Mouse (Mus musculus) regulatory T cell (primary cell): ENCODE data around the gene Isg20l2.
"Not testable (repeated sequence)": the region's sequence is repeated elsewhere in the genome, so short reads cannot be mapped to it uniquely, and the experiment has no call there.

Experiments
- in situ Hi-C: fragments of 300-600 bp; cut with MboI, MseI; formaldehyde crosslinking; loops from one replicate; pipeline ENCODE4 v1.15.1; 2025; ENCODE audit warnings: high pct_unique_total_duplicates

Isg20l2 gene

GRCm38 (mm10) chr3:87930078-87930795, at the start of gene Isg20l2, which contains the start of gene Rrnad1:
TSS of gene Isg20l2 (plus strand) at chr3:87930314.
TSS of gene Rrnad1 (minus strand) at chr3:87930717.
- in situ Hi-C loops, result no loop called here

DNA sequence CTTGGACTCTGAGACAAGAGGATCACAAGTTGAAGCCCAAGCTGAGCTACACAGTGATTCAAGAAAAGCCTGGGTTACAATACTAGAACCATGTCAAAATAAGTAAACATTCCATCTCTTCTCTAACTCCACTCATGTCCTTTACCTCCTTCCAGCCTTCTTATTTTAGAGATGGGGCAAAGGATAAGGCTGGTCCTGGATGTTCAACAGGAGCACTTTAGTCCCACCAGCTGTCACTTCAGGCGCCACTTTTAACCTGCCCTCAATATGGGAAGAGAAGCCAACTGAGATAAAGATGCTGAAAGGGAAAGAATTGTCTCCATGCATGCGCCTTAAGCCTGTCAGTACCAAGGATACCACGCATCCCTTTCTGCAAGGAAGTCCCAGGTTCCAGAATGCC, 45.8 kb upstream of the Isg20l2 start:
- in situ Hi-C loops, result no loop called here

- in situ Hi-C loops, result no loop called here
Observed at GRCm38 (mm10) chr3:87884708-87885251, 45.3 kb upstream of the Isg20l2 start.

DNA sequence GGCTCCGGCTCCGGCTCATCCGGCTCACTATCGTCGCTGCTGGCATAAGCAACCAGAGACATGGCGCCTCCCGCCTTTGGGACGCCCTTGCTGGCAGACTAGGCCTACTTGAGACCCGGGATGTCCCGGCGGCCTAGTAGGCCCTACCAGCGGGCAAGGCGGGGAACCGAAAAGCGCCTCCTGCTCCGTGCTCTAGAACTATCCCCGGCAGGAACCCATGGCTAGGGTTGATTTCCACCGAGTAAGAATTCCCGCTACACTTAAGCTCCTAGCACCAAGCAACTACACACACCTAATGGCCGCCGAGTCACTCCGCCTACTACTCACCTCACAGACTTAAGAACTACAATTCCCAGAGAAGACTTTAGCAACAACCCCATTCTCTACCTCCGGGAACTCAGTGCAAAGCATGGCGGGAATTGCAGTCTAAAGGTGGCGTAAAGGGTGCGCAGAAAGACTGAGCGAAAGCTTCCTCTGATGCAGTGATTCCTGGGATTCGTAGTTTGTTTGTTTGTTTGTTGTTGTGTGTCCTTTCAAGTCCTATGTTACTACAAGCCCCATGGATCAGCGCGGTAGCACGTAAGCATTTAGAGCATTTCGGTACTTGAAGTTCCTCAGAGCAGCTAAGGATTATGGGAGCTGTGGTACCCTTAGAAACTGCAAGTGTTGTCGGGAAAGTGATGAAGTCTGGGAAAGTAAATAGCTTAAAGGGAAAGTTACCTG, 44.7 kb upstream of the Isg20l2 start, which contains the start of gene Prcc:
TSS of gene Prcc (minus strand) at position 328 of the 723 bp plus-strand sequence.
- in situ Hi-C loops, result no loop called here

DNA sequence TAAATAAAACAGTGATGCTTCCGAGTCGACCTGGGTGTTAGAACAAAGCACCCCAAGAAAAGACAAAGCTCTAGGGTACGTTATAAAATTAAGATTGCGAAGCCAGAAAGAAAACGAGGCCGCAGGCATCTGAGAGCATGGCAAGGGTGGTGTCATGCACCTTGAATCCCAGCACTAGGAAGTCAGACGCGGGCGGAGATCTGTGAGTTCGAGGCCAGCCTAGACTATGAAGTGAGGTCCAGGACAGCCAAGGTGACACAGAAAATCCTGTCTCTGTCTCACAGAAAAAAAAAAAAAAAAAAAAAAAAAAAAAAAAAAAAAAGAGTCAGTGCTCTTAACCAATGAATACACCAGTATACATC, 44.1 kb upstream of the Isg20l2 start:
- in situ Hi-C loops, result no loop called here

- in situ Hi-C loops, result no loop called here
Observed at GRCm38 (mm10) chr3:87886416-87886815, 43.7 kb upstream of the Isg20l2 start.

GRCm38 (mm10) chr3:87887400-87887799, 42.7 kb upstream of the Isg20l2 start:
- in situ Hi-C loops, result not testable (repeated sequence)

- in situ Hi-C loops, result no loop called here
Observed at GRCm38 (mm10) chr3:87891481-87891880, 38.6 kb upstream of the Isg20l2 start.

GRCm38 (mm10) chr3:87893367-87893905, 36.7 kb upstream of the Isg20l2 start:
- in situ Hi-C loops, result no loop called here

DNA sequence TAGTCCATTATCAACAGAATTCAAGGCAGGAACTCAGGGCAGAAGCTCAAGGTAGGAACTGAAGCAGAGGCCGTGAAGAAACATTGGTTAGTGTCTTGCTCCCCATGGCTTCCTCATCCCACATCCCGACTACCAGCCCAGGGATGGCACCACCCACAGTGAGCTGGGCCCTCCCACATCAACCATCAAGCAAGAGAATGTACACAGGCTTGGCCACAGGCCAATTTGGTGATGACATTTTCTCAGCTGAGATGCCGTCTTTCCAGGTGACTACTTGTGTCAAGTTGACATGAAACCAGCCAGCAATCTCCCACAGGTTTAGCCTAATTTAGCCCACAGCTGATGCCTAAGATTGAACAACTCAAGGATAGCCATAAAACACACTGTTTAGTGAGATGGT, 30.8 kb upstream of the Isg20l2 start:
- in situ Hi-C loops, result no loop called here

DNA sequence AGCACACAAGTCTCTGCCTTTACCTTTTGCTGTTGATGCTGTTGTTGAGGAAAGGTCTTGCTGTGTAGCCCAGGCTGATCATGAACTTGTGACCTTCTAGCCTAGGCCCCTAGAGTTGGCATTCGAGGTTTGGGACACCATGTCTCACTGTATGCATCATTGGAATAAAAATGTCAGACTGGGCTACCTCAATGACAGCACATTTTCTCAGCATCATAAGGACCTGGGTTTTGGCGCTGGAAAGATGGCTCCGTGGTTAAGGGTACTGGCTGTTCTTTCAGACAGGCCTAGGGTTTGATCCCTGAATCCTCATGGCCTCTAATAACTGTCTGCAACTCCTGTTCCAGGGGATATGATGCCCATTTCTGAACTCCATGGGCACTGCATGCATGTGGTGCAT, 30.3 kb upstream of the Isg20l2 start:
- in situ Hi-C loops, result no loop called here

GRCm38 (mm10) chr3:87901036-87901624, 29.0 kb upstream of the Isg20l2 start:
- in situ Hi-C loops, result no loop called here

GRCm38 (mm10) chr3:87901959-87902358, 28.2 kb upstream of the Isg20l2 start:
- in situ Hi-C loops, result not testable (repeated sequence)

DNA sequence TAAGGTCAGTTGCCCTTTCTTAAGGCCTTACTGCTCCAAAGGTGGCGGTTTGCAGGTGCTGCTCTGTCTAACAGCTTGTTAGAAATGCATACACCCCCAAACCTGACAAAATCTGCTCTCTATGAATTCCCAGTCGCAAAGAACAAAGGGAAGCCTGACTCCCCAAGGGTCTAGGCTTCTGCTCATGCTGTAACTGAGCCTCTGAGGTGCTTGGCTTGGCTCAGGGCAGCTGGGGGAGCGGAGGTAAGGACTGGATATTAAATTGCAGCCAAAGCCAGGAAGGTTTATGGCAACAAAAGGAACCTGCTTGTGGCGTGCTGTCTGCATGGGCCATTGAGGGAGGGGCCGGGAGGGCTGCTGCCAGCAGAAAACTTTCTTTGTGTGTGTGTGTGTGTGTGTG, 26.3 kb upstream of the Isg20l2 start:
- in situ Hi-C loops, result no loop called here

GRCm38 (mm10) chr3:87905880-87906485, 24.1 kb upstream of the Isg20l2 start, which contains the start of gene Hdgf:
TSS of gene Hdgf (plus strand) at chr3:87906321.
- in situ Hi-C loops, result no loop called here

DNA sequence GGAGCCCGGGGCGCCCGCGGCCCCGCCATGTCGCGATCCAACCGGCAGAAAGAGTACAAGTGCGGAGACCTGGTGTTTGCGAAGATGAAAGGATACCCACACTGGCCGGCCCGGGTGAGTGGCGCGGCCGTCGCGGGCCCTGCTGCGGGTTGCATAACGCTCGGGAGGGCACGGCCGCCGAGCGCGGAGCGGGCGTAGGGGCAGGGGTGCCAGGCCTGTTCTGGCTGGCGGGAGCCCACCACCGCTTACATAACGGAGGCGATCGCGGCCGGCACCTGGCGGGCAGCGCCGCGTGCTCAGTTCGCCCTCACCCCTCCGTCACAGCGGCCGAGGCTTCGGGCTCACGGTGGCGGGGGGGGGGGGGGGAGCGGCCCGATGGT, 23.5 kb upstream of the Isg20l2 start:
- in situ Hi-C loops, result no loop called here

GRCm38 (mm10) chr3:87906981-87907857, 22.9 kb upstream of the Isg20l2 start:
- in situ Hi-C loops, result no loop called here

GRCm38 (mm10) chr3:87907906-87908305, 22.2 kb upstream of the Isg20l2 start:
- in situ Hi-C loops, result no loop called here

DNA sequence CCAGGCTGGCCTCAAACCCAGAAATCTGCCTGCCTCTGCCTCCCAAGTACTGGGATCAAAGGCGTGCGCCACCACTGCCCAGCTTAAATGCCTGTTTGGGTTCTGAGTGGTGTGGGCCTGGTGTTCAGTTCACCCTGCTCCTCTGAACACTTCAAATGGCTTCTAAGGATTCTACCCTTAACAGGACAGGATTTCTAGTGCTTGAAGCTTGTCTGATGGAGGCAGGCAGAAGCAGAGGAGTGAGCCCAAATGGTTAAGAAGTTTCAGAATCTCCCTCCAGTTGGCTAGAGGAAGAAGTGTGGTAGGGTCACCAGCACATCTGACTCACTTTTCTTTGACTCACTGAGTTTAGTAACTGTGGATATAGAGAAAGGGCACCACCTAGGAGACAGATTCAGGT, 20.7 kb upstream of the Isg20l2 start:
- in situ Hi-C loops, result no loop called here

DNA sequence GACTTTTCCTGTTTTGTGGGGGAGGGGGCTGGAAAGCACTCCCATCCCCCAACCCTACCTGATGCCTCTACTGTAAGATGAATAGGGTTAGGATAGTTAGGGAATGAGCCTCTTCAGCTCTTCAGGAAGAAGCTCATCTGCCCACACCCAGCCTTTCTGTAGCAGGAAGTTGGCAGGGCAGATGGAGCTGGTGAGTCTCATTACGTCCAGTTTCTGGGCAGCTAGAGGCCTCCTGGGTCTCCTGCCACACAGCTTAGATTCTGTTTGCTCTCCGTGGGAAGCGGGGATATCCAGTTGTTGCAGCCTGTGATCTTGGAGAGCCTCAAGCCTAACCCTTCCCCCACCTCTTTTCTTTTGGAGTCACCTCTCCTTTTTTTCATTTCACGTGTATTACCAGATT, 20.2 kb upstream of the Isg20l2 start:
- in situ Hi-C loops, result no loop called here
